Mouse (Mus musculus): ENCODE measurements around the gene Ubac1. TPM values are rescaled to one million over a fixed set of nuclear protein-coding genes. Genes with fewer than 3 reads are reported as not detected.
A peak's percentile ranks its signal among the peaks of the same experiment; 100 is the strongest.

Gene Ubac1
- total and polyA plus RNA-seq, 2 experiments from 2014 or later, result 93.6 to 150 TPM

DNA sequence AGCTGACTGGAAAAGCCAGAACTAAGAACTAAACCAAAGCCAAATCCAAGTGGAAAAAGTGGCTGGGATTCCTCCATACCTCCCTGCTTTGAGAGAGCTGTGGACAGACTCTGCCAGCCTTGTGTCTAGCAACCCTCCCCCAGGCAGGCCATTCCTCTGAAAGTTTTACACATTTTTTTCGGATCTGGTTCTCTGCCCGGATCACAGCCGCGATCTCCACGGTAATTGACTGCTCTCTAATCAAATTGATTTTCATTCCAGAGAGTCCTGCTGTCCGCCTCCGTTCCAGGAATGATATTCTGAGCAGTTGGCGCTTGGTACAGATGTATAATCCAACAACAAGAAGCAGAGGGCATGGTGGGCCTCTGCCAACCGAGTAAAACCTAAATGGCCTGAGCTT is 22.7 kb upstream of the Ubac1 start:
- ATAC-seq, result no peak
- 47% methylated on average over 9 of the region's 9 CpGs for WGBS
- no peaks in the 10 kb centered on the region for H3K27me3 ChIP-seq (ENCODE audit: insufficient read depth, low read length)
- no peak overlapping the region for H3K4me3 ChIP-seq (ENCODE audit: low read length)
- no peak overlapping the region for H3K4me2 ChIP-seq (ENCODE audit: low read depth, low read length)
- TF ChIP-seq CTCF (IDR thresholded peaks at IDR 0.05; ENCODE audit: low read depth), result no peak
- H3K9ac ChIP-seq (replicated peaks; ENCODE audit: low read length), result no peak overlapping the region
- H3K4me1 ChIP-seq (ENCODE audit: insufficient read depth, low read length), result peaks cover 8% of the 10 kb centered on the region
- H3K27ac ChIP-seq, result no peak overlapping the region
- peak; percentile 72 for DNase-seq (ENCODE audit: low spot score)
- H3K36me3 ChIP-seq (ENCODE audit: insufficient read depth, low read length), result no peaks in the 10 kb centered on the region
- H3K9me3 ChIP-seq (ENCODE audit: low read length), result no peaks in the 10 kb centered on the region

GRCm38 (mm10) chr2:26042603-26043002 is 21.1 kb upstream of the Ubac1 start:
- Histone ChIP-seq H3K9ac (replicated peaks; ENCODE audit: low read length) (no peak overlapping the region), H3K27me3 (ENCODE audit: insufficient read depth, low read length) (no peaks in the 10 kb centered on the region), H3K27ac (no peak overlapping the region), H3K36me3 (ENCODE audit: insufficient read depth, low read length) (no peaks in the 10 kb centered on the region), H3K9me3 (ENCODE audit: low read length) (no peaks in the 10 kb centered on the region), H3K4me3 (ENCODE audit: low read length) (no peak overlapping the region), H3K4me2 (ENCODE audit: low read depth, low read length) (no peak overlapping the region), H3K4me1 (ENCODE audit: insufficient read depth, low read length) (peaks cover 8% of the 10 kb centered on the region)
- WGBS, result 78% methylated on average over 3 of the region's 3 CpGs
- no peak for ATAC-seq
- no peak for TF ChIP-seq CTCF (IDR thresholded peaks at IDR 0.05; ENCODE audit: low read depth)
- no peak for DNase-seq (ENCODE audit: low spot score)

GRCm38 (mm10) chr2:26041163-26041810 is 19.7 kb upstream of the Ubac1 start:
- H3K9ac ChIP-seq (replicated peaks; ENCODE audit: low read length), result no peak overlapping the region
- no peaks in the 10 kb centered on the region for H3K36me3 ChIP-seq (ENCODE audit: insufficient read depth, low read length)
- DNase-seq (ENCODE audit: low spot score) (no peak), ATAC-seq (no peak)
- H3K4me2 ChIP-seq (ENCODE audit: low read depth, low read length), result no peak overlapping the region
- 69% methylated on average over 14 of the region's 14 CpGs for WGBS
- H3K4me3 ChIP-seq (ENCODE audit: low read length), result no peak overlapping the region
- no peak for TF ChIP-seq CTCF (IDR thresholded peaks at IDR 0.05; ENCODE audit: low read depth)
- no peaks in the 10 kb centered on the region for H3K27me3 ChIP-seq (ENCODE audit: insufficient read depth, low read length)
- H3K4me1 ChIP-seq (ENCODE audit: insufficient read depth, low read length), result peaks cover 8% of the 10 kb centered on the region
- no peak overlapping the region for H3K27ac ChIP-seq
- H3K9me3 ChIP-seq (ENCODE audit: low read length), result no peaks in the 10 kb centered on the region

DNA sequence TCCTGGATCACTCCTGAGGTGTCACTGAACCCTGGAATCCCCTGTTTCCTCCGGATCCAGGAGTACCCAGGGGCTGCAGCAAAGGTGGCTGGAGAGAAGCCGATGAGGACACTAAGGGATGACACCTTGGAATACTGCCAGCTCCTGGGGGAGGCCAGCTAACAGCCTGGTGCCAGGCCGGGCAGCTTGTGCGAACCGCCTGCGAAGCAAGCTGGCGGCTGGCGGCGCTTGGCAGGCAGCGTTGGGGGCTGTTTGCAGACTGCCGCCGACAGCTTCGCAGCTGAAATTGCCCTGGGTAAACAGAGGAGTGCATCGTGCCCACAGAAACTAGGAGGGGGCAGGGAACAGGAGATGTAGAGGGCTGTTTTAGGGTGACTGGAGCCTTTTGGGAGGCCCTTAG is 18.4 kb upstream of the Ubac1 start:
- ATAC-seq, result peak; percentile 52
- Histone ChIP-seq H3K27me3 (ENCODE audit: insufficient read depth, low read length) (no peaks in the 10 kb centered on the region), H3K4me1 (ENCODE audit: insufficient read depth, low read length) (peaks cover 8% of the 10 kb centered on the region), H3K4me2 (ENCODE audit: low read depth, low read length) (peak overlapping the region; percentile 1), H3K36me3 (ENCODE audit: insufficient read depth, low read length) (no peaks in the 10 kb centered on the region), H3K9ac (replicated peaks; ENCODE audit: low read length) (no peak overlapping the region), H3K9me3 (ENCODE audit: low read length) (no peaks in the 10 kb centered on the region), H3K4me3 (ENCODE audit: low read length) (no peak overlapping the region), H3K27ac (no peak overlapping the region)
- TF ChIP-seq CTCF (IDR thresholded peaks at IDR 0.05; ENCODE audit: low read depth), result no peak
- WGBS, result 32% methylated on average over 14 of the region's 14 CpGs
- DNase-seq (ENCODE audit: low spot score), result peak; percentile 81

- Histone ChIP-seq H3K4me3 (ENCODE audit: low read length) (no peak overlapping the region), H3K27me3 (ENCODE audit: insufficient read depth, low read length) (no peaks in the 10 kb centered on the region), H3K9me3 (ENCODE audit: low read length) (no peaks in the 10 kb centered on the region), H3K27ac (no peak overlapping the region), H3K36me3 (ENCODE audit: insufficient read depth, low read length) (no peaks in the 10 kb centered on the region), H3K9ac (replicated peaks; ENCODE audit: low read length) (no peak overlapping the region), H3K4me1 (ENCODE audit: insufficient read depth, low read length) (peaks cover 8% of the 10 kb centered on the region), H3K4me2 (ENCODE audit: low read depth, low read length) (no peak overlapping the region)
- DNase-seq (ENCODE audit: low spot score) (no peak), ATAC-seq (no peak)
- WGBS, result 58% methylated on average over 6 of the region's 6 CpGs
- TF ChIP-seq CTCF (IDR thresholded peaks at IDR 0.05; ENCODE audit: low read depth), result no peak
Observed at GRCm38 (mm10) chr2:26037386-26037785, 15.8 kb upstream of the Ubac1 start.

DNA sequence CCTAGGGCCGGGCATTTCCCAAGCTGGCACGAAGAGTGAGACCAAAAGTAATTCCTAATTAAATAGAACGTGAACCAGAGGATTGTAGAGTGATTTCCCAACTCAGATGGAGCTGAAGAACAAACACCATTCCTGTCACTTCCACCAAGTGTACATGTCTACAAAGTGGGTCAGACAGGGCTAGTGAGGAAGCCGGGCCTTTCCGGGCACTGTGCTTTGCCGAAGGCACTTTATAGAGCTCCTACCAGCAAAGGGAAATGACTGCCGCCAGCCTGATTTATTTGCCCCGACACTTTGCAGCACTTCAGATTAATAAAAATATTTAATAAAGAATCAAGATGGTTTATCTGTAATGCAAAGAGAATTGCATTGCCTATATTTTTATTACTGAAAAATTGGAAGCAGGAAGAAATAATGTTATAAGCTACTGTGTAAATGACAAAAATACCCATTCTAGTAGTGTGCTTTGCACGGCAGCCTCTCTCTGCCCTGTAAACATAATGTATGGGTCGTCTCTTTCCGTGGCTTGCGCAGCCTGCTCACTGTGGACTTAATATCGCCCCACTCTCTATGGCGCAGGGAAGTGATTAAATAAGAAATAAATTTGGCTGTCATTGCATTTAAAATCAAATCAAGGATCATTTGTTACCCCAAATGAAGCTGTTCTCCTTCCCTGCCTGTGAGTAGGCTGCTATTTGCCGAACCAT is 12.9 kb upstream of the Ubac1 start:
- Histone ChIP-seq H3K4me2 (ENCODE audit: low read depth, low read length) (no peak overlapping the region), H3K9ac (replicated peaks; ENCODE audit: low read length) (no peak overlapping the region), H3K4me1 (ENCODE audit: insufficient read depth, low read length) (no peaks in the 10 kb centered on the region), H3K36me3 (ENCODE audit: insufficient read depth, low read length) (no peaks in the 10 kb centered on the region), H3K4me3 (ENCODE audit: low read length) (no peak overlapping the region), H3K27me3 (ENCODE audit: insufficient read depth, low read length) (no peaks in the 10 kb centered on the region), H3K9me3 (ENCODE audit: low read length) (no peaks in the 10 kb centered on the region), H3K27ac (no peak overlapping the region)
- WGBS, result 77% methylated on average over 15 of the region's 15 CpGs
- no peak for DNase-seq (ENCODE audit: low spot score)
- no peak for ATAC-seq
- TF ChIP-seq CTCF (IDR thresholded peaks at IDR 0.05; ENCODE audit: low read depth), result no peak

GRCm38 (mm10) chr2:26030288-26030687 is 8.7 kb upstream of the Ubac1 start:
- Histone ChIP-seq H3K4me1 (ENCODE audit: insufficient read depth, low read length) (no peaks in the 10 kb centered on the region), H3K4me2 (ENCODE audit: low read depth, low read length) (no peak overlapping the region), H3K9ac (replicated peaks; ENCODE audit: low read length) (no peak overlapping the region), H3K9me3 (ENCODE audit: low read length) (no peaks in the 10 kb centered on the region), H3K27ac (no peak overlapping the region), H3K36me3 (ENCODE audit: insufficient read depth, low read length) (no peaks in the 10 kb centered on the region), H3K4me3 (ENCODE audit: low read length) (no peak overlapping the region), H3K27me3 (ENCODE audit: insufficient read depth, low read length) (no peaks in the 10 kb centered on the region)
- TF ChIP-seq CTCF (IDR thresholded peaks at IDR 0.05; ENCODE audit: low read depth), result peak; percentile 46
- DNase-seq (ENCODE audit: low spot score) (peak; percentile 18), ATAC-seq (no peak)
- 55% methylated on average over 3 of the region's 3 CpGs for WGBS

All from hindbrain, postnatal 0 days (tissue).